Mouse (Mus musculus) kidney, postnatal 0 days (tissue): ENCODE measurements at regions not wholly inside any gene's neighbourhood (a gene's known extent, or its start where the extent isn't known, plus 50 kb on each side); places are given as distances from the start of the nearest gene placed in this dataset.
A peak's percentile ranks its signal among the peaks of the same experiment; 100 is the strongest.

ENCODE experiments used
- ATAC-seq: fragments of 200-750 bp; cut with Nextera tagmentation; replicated peaks from 2 replicates; pipeline ENCODE4 v1.8.0; 2017; ENCODE audit warnings: low read depth, moderate number of reproducible peaks, moderate TSS enrichment, moderate library complexity; ENCODE audit not compliant: low FRiP score
- DNase-seq: peaks from one replicate; pipeline ENCODE4 v3.0.0-alpha.2; 2016; ENCODE audit warnings: low spot score
- H3K27ac ChIP-seq: fragments of 300-500 bp; sonication (generic); 2 replicates; pipeline ENCODE4 v1.5.1; 2014; ENCODE audit warnings: mild to moderate bottlenecking
- H3K27me3 ChIP-seq: fragments of 300-500 bp; sonication (generic); 2 replicates; pipeline ENCODE4 v1.6.1; 2014; ENCODE audit warnings: low read length, mixed read lengths; ENCODE audit not compliant: insufficient read depth
- H3K36me3 ChIP-seq: fragments of 300-500 bp; sonication (generic); 2 replicates; pipeline ENCODE4 v1.6.1; 2014; ENCODE audit warnings: low read length, mixed read lengths; ENCODE audit not compliant: insufficient read depth
- H3K4me1 ChIP-seq: fragments of 300-500 bp; sonication (generic); replicated peaks from 2 replicates; pipeline ENCODE4 v1.6.1; 2014; ENCODE audit warnings: antibody characterized with exemption, low read length, mixed read lengths; ENCODE audit not compliant: insufficient read depth
- H3K4me2 ChIP-seq: fragments of 300-500 bp; sonication (generic); 2 replicates; pipeline ENCODE4 v1.6.1; 2014; ENCODE audit warnings: mild to moderate bottlenecking, low read length, moderate library complexity, mixed read lengths
- H3K4me3 ChIP-seq: fragments of 300-500 bp; sonication (generic); replicated peaks from 2 replicates; pipeline ENCODE4 v1.5.1; 2014; ENCODE audit warnings: low read depth, low read length
- H3K9ac ChIP-seq: fragments of 300-500 bp; sonication (generic); 2 replicates; pipeline ENCODE4 v1.6.1; 2014; ENCODE audit warnings: low read depth, low read length
- H3K9me3 ChIP-seq: fragments of 300-500 bp; sonication (generic); replicated peaks from 2 replicates; pipeline ENCODE4 v1.6.1; 2016; ENCODE audit warnings: low read length, inconsistent platforms, mixed read lengths
- CTCF ChIP-seq: IDR thresholded peaks from 2 replicates; pipeline ENCODE4 v1.5.1; 2016; ENCODE audit warnings: antibody characterized with exemption, low read depth, mild to moderate bottlenecking, moderate library complexity
- WGBS: fragments of 180-500 bp; shearing (Covaris S2); extraction: QIAGEN DNeasy Blood & Tissue Kit; methylation state at CpG from one replicate; pipeline ENCODE4 v1.1.7; 2014; 5-methylcytosine and 5-hydroxymethylcytosine counted together

DNA sequence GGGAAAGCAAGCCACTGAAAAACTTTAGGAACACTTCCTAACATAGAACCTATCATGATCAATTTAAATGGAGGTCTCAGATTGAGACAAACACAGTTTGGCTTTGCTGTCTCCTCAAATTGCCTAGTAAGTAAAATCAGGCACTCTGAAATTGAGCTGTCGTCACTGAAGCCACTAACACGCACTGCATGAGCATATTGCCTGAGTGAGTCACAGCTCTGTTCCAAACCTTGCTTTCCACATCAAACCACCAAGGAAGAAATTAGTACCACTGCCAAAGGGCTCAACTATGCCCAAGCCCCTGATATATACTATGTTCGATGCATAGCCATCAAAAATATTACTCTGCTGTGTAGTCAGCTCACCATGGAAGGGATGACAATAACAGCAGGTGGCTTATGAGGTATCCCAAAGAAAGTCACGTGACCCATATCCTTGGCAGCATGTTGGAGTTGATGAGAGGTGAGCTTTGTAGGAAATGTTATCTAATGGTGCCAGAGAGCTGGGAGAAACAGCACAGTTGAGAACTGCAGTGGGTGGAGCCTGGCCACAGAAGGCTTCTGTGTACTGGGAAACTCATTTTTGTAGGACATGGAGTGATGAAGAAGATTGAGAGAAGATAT is 663.4 kb downstream of the Pdcd6ip start:
- no peak for ATAC-seq
- no peak for TF ChIP-seq CTCF
- Histone ChIP-seq H3K9ac (no peak overlapping the region), H3K27me3 (no peaks in the 10 kb centered on the region), H3K27ac (no peak overlapping the region), H3K4me2 (no peak overlapping the region), H3K4me1 (no peaks in the 10 kb centered on the region), H3K9me3 (no peaks in the 10 kb centered on the region), H3K36me3 (no peaks in the 10 kb centered on the region), H3K4me3 (no peak overlapping the region)
- DNase-seq = no peak
- 73% methylated on average over 4 of the region's 4 CpGs for WGBS

GRCm38 (mm10) chr9:113040885-113041284 is 667.2 kb downstream of the Pdcd6ip start:
- Histone ChIP-seq H3K36me3 (no peaks in the 10 kb centered on the region), H3K4me2 (no peak overlapping the region), H3K4me1 (no peaks in the 10 kb centered on the region), H3K27ac (no peak overlapping the region), H3K4me3 (no peak overlapping the region), H3K9me3 (no peaks in the 10 kb centered on the region), H3K27me3 (no peaks in the 10 kb centered on the region), H3K9ac (no peak overlapping the region)
- WGBS = 89% methylated on average over 6 of the region's 6 CpGs
- TF ChIP-seq CTCF = no peak
- no peak for DNase-seq
- no peak for ATAC-seq

DNA sequence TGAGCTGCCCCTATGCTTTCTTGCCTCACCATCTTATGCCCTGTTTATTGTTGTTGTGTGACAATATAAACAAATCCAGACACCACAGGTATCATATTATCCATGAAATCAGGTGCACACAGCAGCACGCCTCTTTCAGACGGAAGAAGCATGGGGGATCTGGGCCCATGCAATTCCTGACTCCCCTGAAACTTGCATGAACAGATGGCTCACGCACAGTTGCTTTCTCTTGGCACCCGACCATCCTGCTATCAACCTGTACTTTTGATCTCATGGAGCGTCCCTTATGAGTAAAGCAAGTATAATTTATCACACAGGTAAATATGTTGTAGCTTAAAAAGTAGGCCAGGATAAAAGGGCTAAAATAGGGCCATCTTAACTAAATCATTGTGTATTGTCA is 674.1 kb downstream of the Pdcd6ip start:
- Histone ChIP-seq H3K4me3 (no peak overlapping the region), H3K4me2 (no peak overlapping the region)
- no peak for ATAC-seq

GRCm38 (mm10) chr9:113029091-113029490 is 679.0 kb downstream of the Pdcd6ip start:
- H3K36me3 ChIP-seq = no peaks in the 10 kb centered on the region
- TF ChIP-seq CTCF = no peak
- DNase-seq = no peak
- no peak overlapping the region for H3K9ac ChIP-seq
- no peak overlapping the region for H3K27ac ChIP-seq
- no peaks in the 10 kb centered on the region for H3K9me3 ChIP-seq
- H3K4me1 ChIP-seq = no peaks in the 10 kb centered on the region
- no peaks in the 10 kb centered on the region for H3K27me3 ChIP-seq
- no peak overlapping the region for H3K4me3 ChIP-seq
- 44% methylated on average over 4 of the region's 4 CpGs for WGBS
- no peak overlapping the region for H3K4me2 ChIP-seq
- ATAC-seq = no peak

More for the DNA sequence above, 674.1 kb downstream of the Pdcd6ip start:
- Histone ChIP-seq H3K9me3 (no peaks in the 10 kb centered on the region), H3K4me1 (no peaks in the 10 kb centered on the region), H3K36me3 (no peaks in the 10 kb centered on the region), H3K27ac (no peak overlapping the region), H3K9ac (no peak overlapping the region), H3K27me3 (no peaks in the 10 kb centered on the region)
- 84% methylated on average over 5 of the region's 5 CpGs for WGBS
- no peak for DNase-seq
- TF ChIP-seq CTCF = no peak

GRCm38 (mm10) chr9:113026904-113027193 is 681.2 kb downstream of the Pdcd6ip start:
- Histone ChIP-seq H3K36me3 (no peaks in the 10 kb centered on the region), H3K4me2 (no peak overlapping the region), H3K4me1 (no peaks in the 10 kb centered on the region), H3K27me3 (no peaks in the 10 kb centered on the region), H3K9me3 (no peaks in the 10 kb centered on the region), H3K27ac (no peak overlapping the region), H3K9ac (no peak overlapping the region), H3K4me3 (no peak overlapping the region)
- DNase-seq = no peak
- WGBS = 88% methylated on average over 4 of the region's 4 CpGs
- no peak for TF ChIP-seq CTCF
- ATAC-seq = no peak

DNA sequence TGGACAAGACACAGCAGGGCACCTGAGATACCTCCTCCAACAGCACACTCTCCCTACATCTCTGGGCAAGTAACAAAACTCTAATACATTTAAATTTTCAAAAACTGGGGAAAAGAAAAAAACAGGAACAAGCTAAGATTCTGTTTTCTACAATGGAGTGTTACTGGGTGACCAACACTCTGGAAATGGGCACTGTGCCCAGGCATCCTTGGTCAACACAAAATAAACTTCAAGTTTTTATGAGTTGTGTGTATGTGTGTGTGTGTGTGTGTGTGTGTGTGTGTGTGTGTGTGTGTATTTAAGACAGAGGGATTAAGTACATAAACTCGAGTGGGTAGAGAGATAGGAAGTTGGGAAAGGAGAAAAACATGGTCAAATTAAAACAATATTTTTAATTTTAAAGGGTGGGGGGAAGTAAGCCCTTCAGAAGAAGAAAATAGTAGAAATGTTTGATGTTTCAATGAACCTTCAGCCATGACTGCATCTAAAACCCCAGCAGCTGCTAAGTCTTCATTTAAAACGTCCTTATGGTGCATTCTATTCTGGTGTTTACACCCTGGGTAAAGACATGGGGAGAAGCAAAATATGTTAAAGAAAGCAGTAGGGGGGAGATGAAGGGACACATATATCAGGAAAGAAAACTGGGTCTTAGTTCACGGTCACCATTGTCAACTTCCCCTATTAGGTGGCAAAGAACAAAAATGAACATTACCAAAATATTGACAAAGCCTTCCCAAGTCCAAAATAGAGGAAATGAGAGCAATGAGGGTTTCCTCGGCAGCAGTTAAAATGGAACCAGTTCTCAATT is 681.8 kb downstream of the Pdcd6ip start:
- peak; percentile 18 for DNase-seq
- 69% methylated on average over 4 of the region's 4 CpGs for WGBS

More for the DNA sequence above, 681.8 kb downstream of the Pdcd6ip start:
- Histone ChIP-seq H3K36me3 (no peaks in the 10 kb centered on the region), H3K9me3 (no peaks in the 10 kb centered on the region), H3K27me3 (no peaks in the 10 kb centered on the region), H3K9ac (no peak overlapping the region), H3K27ac (no peak overlapping the region), H3K4me1 (no peaks in the 10 kb centered on the region), H3K4me2 (no peak overlapping the region), H3K4me3 (no peak overlapping the region)
- no peak for ATAC-seq
- no peak for TF ChIP-seq CTCF
